Mouse (Mus musculus): ENCODE data around the gene Ildr2. TPM values are rescaled to one million over a fixed set of nuclear protein-coding genes. Genes with fewer than 3 reads are reported as not detected.

The Ildr2 gene
- polyA plus RNA-seq, 1 experiment = 3.4 TPM

DNA sequence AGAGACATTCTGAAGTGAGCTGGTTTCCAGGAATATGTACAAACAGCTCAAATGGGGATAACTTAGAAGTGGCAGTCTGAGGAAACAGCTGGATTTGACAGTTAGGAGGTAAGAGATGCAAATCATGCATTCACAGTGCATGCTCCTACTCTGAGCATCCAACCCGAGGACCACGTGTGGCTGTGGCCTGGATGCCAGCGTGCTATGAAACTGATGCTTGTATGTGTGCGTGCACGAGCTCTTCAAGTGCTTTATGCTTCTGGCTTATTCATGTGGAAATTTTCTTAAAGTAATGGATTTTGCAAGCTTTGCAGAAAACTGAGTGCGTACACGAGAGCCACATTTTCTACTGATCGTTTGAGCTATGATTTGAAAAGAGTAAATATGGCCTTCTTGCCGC lies 32.3 kb downstream of the Ildr2 start:
- WGBS = 92% methylated on average over 9 of the region's 9 CpGs
- Histone ChIP-seq H3K4me3 (replicated peaks; ENCODE audit: insufficient read depth, low read depth, low read length) (no peak overlapping the region), H3K4me1 (ENCODE audit: control insufficient read depth, insufficient read depth, low read length) (peaks cover 5% of the 10 kb centered on the region), H3K27me3 (ENCODE audit: control insufficient read depth, insufficient read depth, low read length) (no peaks in the 10 kb centered on the region), H3K27ac (ENCODE audit: insufficient read depth, low read length) (no peak overlapping the region)
- DNase-seq = no peak
- TF ChIP-seq CTCF (IDR thresholded peaks at IDR 0.05; ENCODE audit: borderline replicate concordance, insufficient read depth, low read depth, low read length) = no peak
- no peak for TF ChIP-seq POLR2A (IDR thresholded peaks at IDR 0.05; ENCODE audit: borderline replicate concordance, insufficient read depth, low read length)

DNA sequence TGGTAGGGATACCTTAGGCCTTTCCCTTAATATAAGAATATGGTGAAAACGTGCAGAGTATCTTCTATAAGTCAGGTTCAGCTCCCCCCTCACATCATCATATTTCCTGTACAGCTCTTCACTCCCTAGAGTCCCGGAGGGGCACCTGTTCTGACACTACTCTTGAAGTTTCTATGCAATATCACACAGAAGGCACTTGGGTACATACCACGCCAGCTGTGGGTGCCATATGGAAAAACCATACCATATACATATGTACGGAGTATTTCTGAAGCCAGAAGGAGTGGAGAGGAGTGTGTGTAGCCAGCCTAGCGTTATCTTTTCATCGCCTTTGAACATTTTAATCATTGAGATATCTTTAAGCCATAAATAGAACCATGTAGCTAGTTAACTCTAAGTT lies 36.6 kb downstream of the Ildr2 start:
- H3K27ac ChIP-seq (ENCODE audit: insufficient read depth, low read length) = no peak overlapping the region
- 93% methylated on average over 6 of the region's 6 CpGs for WGBS
- TF ChIP-seq CTCF (IDR thresholded peaks at IDR 0.05; ENCODE audit: borderline replicate concordance, insufficient read depth, low read depth, low read length) = no peak
- no peak for TF ChIP-seq POLR2A (IDR thresholded peaks at IDR 0.05; ENCODE audit: borderline replicate concordance, insufficient read depth, low read length)
- H3K4me3 ChIP-seq (replicated peaks; ENCODE audit: insufficient read depth, low read depth, low read length) = no peak overlapping the region
- no peak for DNase-seq
- no peaks in the 10 kb centered on the region for H3K4me1 ChIP-seq (ENCODE audit: control insufficient read depth, insufficient read depth, low read length)
- no peaks in the 10 kb centered on the region for H3K27me3 ChIP-seq (ENCODE audit: control insufficient read depth, insufficient read depth, low read length)

DNA sequence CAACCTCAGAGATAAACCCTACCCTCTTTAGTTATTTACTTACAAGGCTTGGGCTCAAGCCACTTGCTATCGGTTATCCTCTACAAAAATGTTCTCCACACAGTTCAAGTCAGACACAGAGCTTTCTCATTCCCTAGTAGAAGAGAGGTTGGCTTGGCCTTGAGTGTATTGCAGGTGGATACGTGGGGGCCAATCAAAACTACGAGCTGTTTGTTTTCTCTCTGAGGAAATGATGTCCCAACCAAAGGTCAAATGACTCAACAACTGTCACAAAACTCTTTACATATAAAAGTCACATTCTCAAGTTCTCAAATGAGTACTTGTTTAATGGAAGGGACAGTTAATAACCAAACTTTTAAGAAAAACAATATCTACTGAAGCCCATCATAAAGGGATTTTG lies 39.1 kb downstream of the Ildr2 start:
- no peak overlapping the region for H3K4me3 ChIP-seq (replicated peaks; ENCODE audit: insufficient read depth, low read depth, low read length)
- no peak overlapping the region for H3K27ac ChIP-seq (ENCODE audit: insufficient read depth, low read length)
- TF ChIP-seq CTCF (IDR thresholded peaks at IDR 0.05; ENCODE audit: borderline replicate concordance, insufficient read depth, low read depth, low read length) (no peak), POLR2A (IDR thresholded peaks at IDR 0.05; ENCODE audit: borderline replicate concordance, insufficient read depth, low read length) (no peak)
- 92% methylated on average over 3 of the region's 3 CpGs for WGBS
- no peak for DNase-seq
- no peaks in the 10 kb centered on the region for H3K4me1 ChIP-seq (ENCODE audit: control insufficient read depth, insufficient read depth, low read length)
- H3K27me3 ChIP-seq (ENCODE audit: control insufficient read depth, insufficient read depth, low read length) = no peaks in the 10 kb centered on the region

DNA sequence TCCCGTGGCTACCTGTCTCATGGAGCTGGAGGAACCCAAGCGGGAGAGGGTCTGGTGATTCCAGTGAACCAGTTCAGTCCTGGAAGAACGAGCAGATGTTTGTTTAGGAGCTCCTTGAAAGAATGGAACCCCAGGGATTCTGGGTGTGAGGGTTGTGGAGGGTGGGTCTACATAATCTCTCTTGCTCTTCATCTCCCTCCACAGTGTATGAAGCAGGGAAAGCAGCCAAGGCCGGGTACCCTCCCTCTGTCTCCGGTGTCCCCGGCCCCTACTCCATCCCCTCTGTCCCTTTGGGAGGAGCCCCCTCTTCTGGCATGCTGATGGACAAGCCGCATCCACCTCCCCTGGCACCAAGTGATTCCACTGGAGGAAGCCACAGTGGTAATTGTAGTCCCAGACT lies 41.6 kb downstream of the Ildr2 start:
- no peak for TF ChIP-seq POLR2A (IDR thresholded peaks at IDR 0.05; ENCODE audit: borderline replicate concordance, insufficient read depth, low read length)
- TF ChIP-seq CTCF (IDR thresholded peaks at IDR 0.05; ENCODE audit: borderline replicate concordance, insufficient read depth, low read depth, low read length) = no peak
- H3K27me3 ChIP-seq (ENCODE audit: control insufficient read depth, insufficient read depth, low read length) = no peaks in the 10 kb centered on the region
- no peak overlapping the region for H3K4me3 ChIP-seq (replicated peaks; ENCODE audit: insufficient read depth, low read depth, low read length)
- H3K4me1 ChIP-seq (ENCODE audit: control insufficient read depth, insufficient read depth, low read length) = no peaks in the 10 kb centered on the region
- WGBS = 88% methylated on average over 7 of the region's 7 CpGs
- H3K27ac ChIP-seq (ENCODE audit: insufficient read depth, low read length) = no peak overlapping the region
- DNase-seq = no peak

DNA sequence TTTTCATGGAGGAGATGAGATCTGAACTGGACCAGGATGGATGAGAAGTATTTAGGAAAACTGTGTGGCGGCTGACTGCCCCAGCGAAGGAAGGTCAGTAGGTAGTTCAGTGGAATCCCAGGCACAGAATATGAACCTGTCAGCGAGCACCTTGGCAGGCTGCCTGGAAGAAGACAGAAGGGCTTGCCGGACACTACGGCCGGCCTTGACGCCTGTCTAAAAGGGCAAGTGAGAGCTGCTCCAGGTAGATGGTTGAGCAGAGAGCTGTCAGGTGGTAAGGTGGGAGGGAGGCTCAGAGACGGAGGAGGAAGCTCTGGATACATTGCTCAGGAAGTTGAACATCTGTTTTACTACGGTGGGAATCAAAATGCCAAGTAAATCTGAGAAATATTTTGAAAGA lies 42.4 kb downstream of the Ildr2 start:
- H3K4me1 ChIP-seq (ENCODE audit: control insufficient read depth, insufficient read depth, low read length) = no peaks in the 10 kb centered on the region
- no peaks in the 10 kb centered on the region for H3K27me3 ChIP-seq (ENCODE audit: control insufficient read depth, insufficient read depth, low read length)
- no peak overlapping the region for H3K27ac ChIP-seq (ENCODE audit: insufficient read depth, low read length)
- DNase-seq = peak in 1 of 2 experiments; percentile 48
- no peak overlapping the region for H3K4me3 ChIP-seq (replicated peaks; ENCODE audit: insufficient read depth, low read depth, low read length)
- WGBS = 32% methylated on average over 9 of the region's 9 CpGs
- TF ChIP-seq POLR2A (IDR thresholded peaks at IDR 0.05; ENCODE audit: borderline replicate concordance, insufficient read depth, low read length) = no peak

DNA sequence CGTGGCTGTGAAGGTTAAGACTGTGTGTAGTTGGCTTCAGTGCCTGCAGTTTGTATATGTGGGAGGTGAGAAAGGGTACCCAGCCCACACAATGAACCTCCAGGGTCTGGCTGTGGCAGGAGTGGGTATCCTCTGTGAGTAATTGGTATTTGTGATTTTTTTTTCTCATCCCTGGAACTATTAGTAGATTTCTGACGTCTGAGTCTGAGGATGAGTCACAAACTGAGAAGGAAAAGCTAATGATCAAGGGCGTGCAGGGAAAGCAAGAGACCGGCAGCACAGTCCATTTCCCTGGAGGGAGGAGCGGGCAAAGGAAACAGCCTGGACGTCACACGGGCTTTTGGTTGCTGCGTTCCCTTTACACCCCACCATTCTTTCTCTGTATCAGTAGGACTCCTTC lies 43.0 kb downstream of the Ildr2 start:
- TF ChIP-seq CTCF (IDR thresholded peaks at IDR 0.05; ENCODE audit: borderline replicate concordance, insufficient read depth, low read depth, low read length) (no peak), POLR2A (IDR thresholded peaks at IDR 0.05; ENCODE audit: borderline replicate concordance, insufficient read depth, low read length) (no peak)
- Histone ChIP-seq H3K27me3 (ENCODE audit: control insufficient read depth, insufficient read depth, low read length) (no peaks in the 10 kb centered on the region), H3K4me1 (ENCODE audit: control insufficient read depth, insufficient read depth, low read length) (no peaks in the 10 kb centered on the region), H3K4me3 (replicated peaks; ENCODE audit: insufficient read depth, low read depth, low read length) (no peak overlapping the region), H3K27ac (ENCODE audit: insufficient read depth, low read length) (no peak overlapping the region)
- WGBS = 87% methylated on average over 8 of the region's 8 CpGs
- DNase-seq = no peak

DNA sequence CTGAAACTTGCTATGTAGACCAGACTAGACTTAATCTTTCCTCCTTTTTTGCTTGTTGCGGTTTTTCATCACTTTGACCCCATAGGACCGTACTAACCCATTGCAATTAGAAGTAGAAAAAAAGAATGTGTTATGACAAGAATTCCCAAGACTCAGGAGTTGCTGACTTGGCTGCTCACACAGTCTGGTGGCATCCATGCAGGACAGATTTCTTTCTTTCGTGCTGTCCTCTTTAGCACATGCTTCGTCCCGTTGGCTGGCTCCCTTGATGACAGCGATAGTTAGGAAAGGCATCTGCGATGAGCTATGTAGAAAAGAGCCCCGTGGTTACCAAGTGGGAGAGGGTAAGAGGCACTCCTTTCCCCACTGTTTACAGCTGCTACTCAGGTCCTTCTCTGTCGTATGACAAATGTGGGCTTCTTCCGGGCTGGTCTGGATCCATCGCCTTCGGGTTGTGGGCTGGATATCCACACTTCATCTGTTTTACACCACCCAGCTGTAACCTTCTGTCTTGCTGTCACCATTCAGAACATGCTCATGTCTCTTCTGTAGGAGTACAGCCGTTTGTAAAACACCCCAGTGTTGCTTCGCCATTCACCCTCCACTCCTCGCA lies 43.7 kb downstream of the Ildr2 start:
- WGBS = 35% methylated on average over 15 of the region's 15 CpGs
- H3K4me1 ChIP-seq (ENCODE audit: control insufficient read depth, insufficient read depth, low read length) = no peaks in the 10 kb centered on the region
- H3K4me3 ChIP-seq (replicated peaks; ENCODE audit: insufficient read depth, low read depth, low read length) = no peak overlapping the region
- H3K27me3 ChIP-seq (ENCODE audit: control insufficient read depth, insufficient read depth, low read length) = no peaks in the 10 kb centered on the region
- TF ChIP-seq POLR2A (IDR thresholded peaks at IDR 0.05; ENCODE audit: borderline replicate concordance, insufficient read depth, low read length) = no peak
- TF ChIP-seq CTCF (IDR thresholded peaks at IDR 0.05; ENCODE audit: borderline replicate concordance, insufficient read depth, low read depth, low read length) = no peak
- DNase-seq = no peak
- H3K27ac ChIP-seq (ENCODE audit: insufficient read depth, low read length) = no peak overlapping the region

DNA sequence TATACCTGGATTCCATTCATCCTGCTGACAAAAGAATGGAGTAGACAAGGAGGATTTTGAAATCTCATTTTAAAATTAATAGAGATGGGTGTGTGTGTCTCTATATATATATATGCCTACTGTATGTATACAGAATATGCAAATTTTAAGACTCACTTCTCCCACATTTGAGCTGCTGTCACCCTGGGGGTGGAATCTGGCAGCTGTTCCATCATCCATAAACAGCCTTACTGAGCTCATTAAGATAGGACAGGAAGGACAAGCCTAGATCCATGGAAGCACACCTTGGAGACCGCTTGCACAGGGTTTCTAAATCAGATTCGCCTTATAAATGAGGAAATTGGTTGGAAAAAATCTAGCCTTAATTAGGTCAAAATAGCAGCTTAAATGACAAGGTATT lies 44.9 kb downstream of the Ildr2 start:
- Histone ChIP-seq H3K27me3 (ENCODE audit: control insufficient read depth, insufficient read depth, low read length) (no peaks in the 10 kb centered on the region), H3K4me1 (ENCODE audit: control insufficient read depth, insufficient read depth, low read length) (no peaks in the 10 kb centered on the region), H3K27ac (ENCODE audit: insufficient read depth, low read length) (no peak overlapping the region), H3K4me3 (replicated peaks; ENCODE audit: insufficient read depth, low read depth, low read length) (no peak overlapping the region)
- DNase-seq = no peak
- TF ChIP-seq CTCF (IDR thresholded peaks at IDR 0.05; ENCODE audit: borderline replicate concordance, insufficient read depth, low read depth, low read length) = no peak
- TF ChIP-seq POLR2A (IDR thresholded peaks at IDR 0.05; ENCODE audit: borderline replicate concordance, insufficient read depth, low read length) = no peak
- WGBS = 96% methylated on average over 2 of the region's 2 CpGs
